Mouse (Mus musculus) ES-Bruce4 (cell line): ENCODE data around the gene Lrp4.

Experiments used
- CTCF ChIP-seq: IDR thresholded peaks from one replicate; pipeline ENCODE4 v1.8.1; 2011; ENCODE audit warnings: low read depth, low read length
- POLR2A ChIP-seq: IDR thresholded peaks from one replicate; pipeline ENCODE4 v1.8.1; 2011; ENCODE audit warnings: low read length; ENCODE audit not compliant: insufficient read depth

- TF ChIP-seq CTCF (no peak), POLR2A (no peak)
These were observed 33.1 kb upstream of the Lrp4 start for GRCm38 (mm10) chr2:91424061-91424720.
